Mouse (Mus musculus): ENCODE results near the gene Vtn. TPM values are rescaled to one million over a fixed set of nuclear protein-coding genes. Genes with fewer than 3 reads are reported as not detected.
"Not testable (repeated sequence)": the region's sequence is repeated elsewhere in the genome, so short reads cannot be mapped to it uniquely, and the experiment has no call there.

Gene Vtn
- total RNA-seq, 2 experiments from 2014 or later = not detected

DNA sequence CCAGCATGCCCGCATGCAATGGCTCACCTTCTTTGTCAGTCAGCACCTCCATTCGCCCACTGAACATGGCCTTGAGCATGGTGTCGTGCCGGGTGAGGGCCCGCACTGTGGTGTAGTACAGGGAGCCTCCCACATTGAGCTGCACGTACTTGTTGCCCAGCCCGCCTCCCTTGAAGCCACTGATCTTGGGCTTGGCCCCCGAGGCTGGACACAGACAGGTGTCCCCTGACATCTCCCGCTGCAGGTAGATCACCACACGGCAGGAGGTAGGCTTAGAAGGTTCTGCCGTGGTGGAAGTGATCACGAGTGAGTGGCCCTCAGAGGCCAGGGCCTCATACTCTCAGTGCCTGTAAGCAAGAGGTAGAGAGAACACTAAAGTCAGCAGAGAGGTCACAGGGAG is 31.1 kb downstream of the Vtn start:
- ATAC-seq (replicated peaks; ENCODE audit: poor library complexity, severe bottlenecking) = no peak

DNA sequence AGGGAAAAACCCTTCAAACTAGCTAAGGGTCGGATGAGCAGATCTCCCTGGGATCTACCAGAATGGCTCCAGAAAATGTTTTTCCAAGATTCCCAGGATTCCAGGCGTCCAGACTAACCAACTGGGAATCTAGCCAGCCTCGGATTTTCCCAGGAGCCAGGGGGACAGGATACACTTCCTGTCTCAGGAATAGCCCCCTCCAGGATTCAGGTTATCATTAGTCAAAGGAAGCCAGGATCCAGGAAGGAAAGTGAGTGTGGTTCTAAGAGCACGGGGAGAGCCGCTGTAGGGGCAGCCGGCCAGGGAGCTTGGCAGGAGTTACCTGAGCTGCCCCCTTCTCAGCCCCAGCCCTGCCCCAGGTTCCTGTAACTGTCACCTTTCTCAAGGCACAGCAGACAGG is 32.2 kb downstream of the Vtn start:
- ATAC-seq (replicated peaks; ENCODE audit: poor library complexity, severe bottlenecking) = no peak

DNA sequence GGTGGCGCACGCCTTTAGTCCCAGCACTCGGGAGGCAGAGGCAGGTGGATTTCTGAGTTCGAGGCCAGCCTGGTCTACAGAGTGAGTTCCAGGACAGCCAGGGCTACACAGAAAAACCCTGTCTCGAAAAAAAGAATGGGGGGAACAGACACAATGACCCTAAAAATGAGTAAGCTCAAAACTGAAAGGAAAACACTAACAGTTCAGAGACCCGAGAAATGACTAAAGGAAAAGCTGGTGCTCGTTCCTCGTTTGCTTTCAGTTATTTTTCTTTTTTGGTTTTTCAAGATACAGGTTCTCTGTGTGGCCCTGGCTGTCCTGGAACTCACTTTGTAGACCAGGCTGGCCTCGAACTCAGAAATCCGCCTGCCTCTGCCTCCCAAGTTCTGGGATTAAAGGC is 32.6 kb downstream of the Vtn start:
- ATAC-seq (replicated peaks; ENCODE audit: poor library complexity, severe bottlenecking) = not testable (repeated sequence)

DNA sequence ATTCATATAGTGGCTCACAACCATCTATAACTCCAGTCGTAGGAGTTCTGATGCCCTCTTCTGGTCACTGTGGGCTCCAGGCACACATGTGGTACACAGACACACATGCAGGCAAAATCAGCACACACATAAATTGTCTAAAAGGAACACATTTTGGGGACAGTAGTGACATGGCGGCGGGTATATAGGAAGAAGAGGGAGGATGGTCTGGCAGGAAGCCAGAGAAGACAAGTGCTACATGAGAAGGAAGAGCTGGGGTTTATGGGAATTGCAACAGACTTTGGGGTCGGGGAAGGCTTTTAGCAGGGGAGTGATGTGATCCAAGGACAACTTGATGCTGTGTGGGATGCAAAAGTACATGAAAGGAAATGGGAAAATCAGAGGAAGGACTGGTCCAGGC is 35.6 kb downstream of the Vtn start:
- no peak for ATAC-seq (replicated peaks; ENCODE audit: poor library complexity, severe bottlenecking)

DNA sequence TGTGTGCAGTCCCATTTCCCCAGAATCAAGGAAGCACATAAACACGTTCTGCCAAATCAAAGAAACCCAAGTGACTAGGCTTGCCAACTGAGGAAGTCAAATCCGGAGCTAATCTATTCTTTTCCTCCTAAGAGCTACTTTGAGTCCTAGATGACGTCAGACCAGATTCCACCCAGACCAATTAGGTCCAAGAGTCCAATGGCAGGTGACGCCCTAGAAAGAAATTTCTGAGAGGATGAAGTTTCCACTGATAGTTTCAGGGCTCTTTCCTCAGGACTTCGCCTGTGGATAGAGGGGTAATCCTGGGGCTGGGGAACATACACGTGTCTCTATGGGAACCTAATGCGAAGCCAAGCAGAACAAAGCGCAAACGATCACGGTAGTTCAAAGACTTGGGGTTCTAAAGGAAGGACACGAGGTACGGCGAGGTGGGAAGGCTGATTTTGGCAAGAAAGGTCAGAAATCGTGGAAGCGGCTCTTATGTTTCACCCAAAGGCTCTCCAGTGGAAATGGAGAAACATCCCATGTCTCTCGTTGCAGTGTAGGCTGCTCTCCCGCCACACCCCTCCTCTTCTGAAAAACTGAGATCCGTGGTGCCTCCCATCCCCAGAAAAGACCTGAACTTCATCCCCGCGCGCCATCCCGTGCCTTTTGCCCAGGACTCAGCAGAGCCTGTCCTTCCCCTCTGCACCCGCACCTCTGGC is 36.6 kb downstream of the Vtn start:
- ATAC-seq (replicated peaks; ENCODE audit: poor library complexity, severe bottlenecking) = peak; percentile 26

DNA sequence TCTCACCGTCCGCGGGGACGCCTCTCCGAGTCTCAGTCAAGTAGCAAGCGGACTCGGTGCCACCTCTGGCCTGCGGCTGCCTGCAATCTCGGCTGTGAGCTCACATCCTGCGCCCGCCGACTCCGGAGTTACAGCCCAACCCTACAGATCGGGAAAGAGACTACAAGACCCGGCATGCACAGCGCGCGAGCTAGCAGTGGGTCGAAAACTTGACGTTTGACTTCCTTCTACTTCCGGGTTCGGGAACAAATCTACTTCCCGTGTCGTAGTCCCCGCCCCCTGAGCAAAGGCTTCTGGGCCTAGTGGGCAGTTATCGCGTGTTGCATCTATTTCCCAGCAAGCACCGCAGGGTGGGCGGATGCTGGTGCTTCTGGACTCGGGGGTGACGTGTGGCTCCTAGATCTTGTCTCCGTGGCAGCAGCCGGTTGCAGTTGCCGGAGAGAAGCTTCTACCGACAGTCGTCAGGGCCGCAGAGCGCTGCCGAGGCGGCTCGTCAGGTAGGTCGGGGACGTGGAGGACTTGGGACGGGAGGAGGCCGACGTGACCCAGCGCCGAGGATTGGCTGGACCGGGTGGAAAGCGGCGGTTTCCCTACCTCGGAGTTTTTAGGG is 37.3 kb downstream of the Vtn start, which contains the start of the genes Tnfaip1 and Ift20:
TSS of gene Tnfaip1 (minus strand) at position 253 of the 610 bp plus-strand sequence.
TSS of gene Ift20 (plus strand) at position 282 of the 610 bp plus-strand sequence.
- peak; percentile 93 for ATAC-seq (replicated peaks; ENCODE audit: poor library complexity, severe bottlenecking)

DNA sequence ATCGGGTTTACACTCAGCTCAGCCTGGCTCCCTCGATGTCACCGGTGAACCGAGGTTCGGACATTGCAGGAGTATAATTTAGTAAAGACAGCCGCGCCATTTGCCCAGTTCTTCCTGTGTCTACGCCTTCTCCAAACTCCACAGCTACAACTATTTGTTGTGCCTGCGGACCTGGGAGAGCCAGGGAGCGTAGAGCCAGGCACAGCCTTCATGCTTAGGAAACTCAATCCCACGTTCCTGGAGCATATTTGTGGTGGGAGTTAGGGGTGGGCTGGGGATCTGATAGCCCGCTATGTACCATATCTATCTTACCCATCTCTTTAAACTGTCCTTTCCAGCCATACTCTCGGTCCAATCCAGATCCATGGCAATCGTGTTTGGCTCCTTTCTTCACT is 37.8 kb downstream of the Vtn start:
- ATAC-seq (replicated peaks; ENCODE audit: poor library complexity, severe bottlenecking) = no peak

DNA sequence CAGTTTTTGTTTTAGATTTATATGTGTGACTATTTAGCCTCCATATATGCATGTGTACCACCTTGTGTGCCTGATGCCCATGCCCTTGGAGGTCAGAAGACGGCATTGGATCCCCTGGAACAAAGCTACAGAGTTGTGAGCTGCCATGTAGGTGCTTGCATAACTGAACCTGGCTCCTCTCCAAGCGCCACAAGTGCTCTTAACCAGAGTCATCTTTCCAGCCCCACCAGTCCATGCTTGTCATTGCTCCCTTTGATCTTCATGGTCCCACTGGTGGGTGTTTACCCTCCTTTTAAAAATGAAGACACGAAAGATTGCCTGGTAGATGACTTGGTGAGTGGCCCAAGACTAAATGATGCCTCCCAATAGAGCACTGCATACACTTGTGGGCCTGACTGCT is 41.5 kb downstream of the Vtn start:
- no peak for ATAC-seq (replicated peaks; ENCODE audit: poor library complexity, severe bottlenecking)

DNA sequence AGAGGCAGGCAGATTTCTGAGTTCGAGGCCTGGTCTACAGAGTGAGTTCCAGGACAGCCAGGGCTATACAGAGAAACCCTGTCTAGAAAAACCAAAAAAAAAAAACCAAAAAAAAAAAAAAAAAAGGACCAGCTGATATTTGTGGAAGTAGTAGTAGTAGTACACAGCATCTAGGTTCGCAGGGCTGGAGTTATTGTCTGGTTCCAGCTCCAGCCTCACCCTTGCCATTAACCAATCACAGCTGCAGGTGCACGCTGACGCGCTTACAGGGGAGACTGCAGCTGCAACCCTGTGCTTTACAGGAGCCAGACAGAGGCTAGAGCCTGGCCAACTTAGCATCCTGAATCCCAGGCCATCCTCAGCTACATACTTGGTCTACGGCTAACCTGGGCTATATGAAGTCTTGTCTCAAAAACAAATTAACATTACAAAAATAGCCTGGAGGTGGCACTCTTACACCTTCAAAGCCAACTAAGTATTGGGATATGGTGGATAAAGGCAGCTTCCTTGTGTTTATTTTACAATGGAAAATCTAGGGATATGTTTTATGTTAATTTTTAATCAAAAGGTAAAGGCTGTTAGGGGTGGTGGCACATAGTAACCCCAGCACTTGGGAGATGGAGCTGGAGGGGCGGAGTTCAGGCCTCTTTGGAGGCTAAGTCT is 45.7 kb downstream of the Vtn start:
- no peak for ATAC-seq (replicated peaks; ENCODE audit: poor library complexity, severe bottlenecking)

DNA sequence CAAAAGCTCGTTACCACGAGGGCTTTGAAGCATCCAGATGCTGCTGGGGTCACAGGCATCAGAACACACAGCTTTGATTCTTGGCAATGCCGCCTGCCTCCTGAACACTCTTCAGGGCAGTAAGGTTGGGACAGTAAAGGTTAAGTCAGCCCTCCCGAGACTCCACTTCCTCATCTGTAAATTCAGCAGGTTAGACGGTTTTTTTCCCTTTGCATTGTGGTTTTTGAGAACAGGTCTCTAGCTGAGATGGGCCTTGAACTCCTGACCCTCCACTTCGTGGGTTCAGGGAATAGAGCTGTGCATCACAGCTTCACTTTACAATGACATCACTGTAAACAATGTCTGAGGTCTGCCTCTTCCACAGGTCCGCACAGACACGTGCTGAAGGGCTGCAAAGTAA is 46.3 kb downstream of the Vtn start:
- 0 out of 2 replicates have a peak, but pooled peaks have one; percentile 44 for ATAC-seq (replicated peaks; ENCODE audit: poor library complexity, severe bottlenecking)

DNA sequence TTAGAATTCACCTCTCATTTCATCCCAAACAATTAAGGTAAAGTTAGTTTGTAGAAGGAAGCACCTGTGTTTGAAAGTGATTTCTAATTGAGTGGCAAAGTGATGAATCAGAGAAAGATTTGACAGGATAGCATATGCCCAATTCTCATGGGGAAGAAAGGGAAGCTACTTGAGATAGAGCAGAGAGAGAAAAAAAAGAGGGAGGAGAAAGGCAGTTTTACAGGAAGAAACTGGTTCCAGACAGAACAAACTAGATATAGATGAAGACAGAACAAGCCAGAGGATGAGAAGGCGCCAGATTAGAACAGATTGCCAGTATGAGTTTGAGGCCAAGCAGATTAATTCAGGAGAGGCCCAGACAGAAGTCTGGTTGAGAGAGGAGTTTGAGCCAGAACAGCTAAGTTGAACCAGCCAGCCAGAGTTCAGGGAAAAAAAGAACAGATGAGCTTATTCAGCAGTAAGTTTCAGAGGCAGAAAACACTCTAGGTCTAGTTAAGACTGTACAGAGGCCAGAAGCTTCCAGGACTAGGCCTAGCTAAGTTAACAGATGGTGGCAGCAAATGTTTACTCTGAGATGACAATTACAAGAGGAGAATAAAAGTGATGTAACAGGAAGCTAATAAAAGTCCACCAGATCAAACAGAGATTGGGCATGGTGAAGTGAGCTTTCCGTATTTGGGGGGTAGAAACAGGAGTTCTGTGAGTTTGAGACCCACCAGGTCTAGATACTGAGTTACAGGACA is 49.0 kb downstream of the Vtn start:
- ATAC-seq (replicated peaks; ENCODE audit: poor library complexity, severe bottlenecking) = no peak

DNA sequence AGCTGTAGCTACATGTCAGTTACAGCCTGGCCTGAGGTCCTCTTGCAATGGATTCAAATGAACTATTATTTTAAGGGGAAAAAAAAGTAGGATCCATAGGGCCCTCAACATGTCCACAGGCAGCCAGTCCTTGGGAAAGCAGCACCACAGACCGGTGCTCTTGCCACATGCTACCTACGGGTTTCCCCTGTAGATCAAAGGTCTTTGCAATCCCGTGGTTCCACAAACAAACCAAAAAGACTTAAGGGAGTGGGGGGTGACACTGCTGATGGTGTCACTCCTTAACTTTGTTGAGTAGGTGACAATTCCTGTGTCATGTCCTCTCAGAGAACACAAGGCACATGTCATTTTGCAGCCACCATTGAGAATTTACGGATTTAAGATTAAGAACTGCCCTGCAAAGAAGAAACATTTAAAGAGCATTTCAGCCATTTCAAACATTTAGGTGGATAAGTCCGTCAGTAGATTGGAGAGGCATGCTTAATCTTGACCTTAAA is 50.6 kb downstream of the Vtn start:
- peak; percentile 33 for ATAC-seq (replicated peaks; ENCODE audit: poor library complexity, severe bottlenecking)

DNA sequence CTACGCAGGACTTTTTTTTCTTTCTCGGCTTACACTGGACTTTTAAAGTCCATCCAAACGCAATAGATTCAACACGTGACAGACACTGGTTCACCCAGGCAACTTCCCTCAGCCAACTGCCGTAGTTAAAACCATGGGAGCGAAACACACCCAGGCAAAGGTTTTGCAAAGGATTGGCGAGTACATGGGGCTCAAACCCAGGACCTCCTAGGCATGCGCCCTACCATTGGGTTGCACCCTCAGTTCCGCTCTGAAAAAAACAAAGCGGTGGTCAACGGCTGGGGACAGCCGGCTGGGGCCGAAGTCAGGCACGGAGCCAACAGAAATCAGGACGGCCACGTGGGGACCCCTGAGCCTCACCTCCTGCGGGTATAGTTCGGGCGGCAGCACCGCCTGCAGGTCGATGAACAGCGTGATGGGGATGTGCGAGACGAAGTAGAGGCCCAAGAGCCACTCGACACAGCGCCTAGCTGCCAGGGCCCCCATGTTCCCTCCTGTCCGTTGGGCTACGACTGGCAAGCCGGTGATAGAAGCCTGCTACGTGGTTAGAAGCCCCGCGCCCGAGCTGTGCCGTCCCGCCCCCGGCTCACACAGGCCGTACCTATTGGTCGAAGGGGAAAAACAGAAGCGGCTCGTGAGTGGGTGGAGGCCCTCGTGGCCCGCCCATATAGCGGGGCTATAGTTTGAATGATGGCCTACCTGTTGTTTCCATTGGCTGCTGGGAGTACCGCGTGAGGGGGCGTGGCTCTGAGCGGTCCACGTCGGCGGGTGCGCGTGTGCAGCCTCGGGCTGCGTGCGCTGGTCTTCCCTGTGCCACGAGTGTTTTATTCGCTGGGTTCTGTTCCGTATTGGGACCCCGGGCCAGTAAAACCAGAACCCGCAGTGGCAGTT is 51.5 kb downstream of the Vtn start, which contains the start of gene Tmem97:
TSS of gene Tmem97 (minus strand) at position 610 of the 891 bp plus-strand sequence.
- ATAC-seq (replicated peaks; ENCODE audit: poor library complexity, severe bottlenecking) = peak; percentile 97

DNA sequence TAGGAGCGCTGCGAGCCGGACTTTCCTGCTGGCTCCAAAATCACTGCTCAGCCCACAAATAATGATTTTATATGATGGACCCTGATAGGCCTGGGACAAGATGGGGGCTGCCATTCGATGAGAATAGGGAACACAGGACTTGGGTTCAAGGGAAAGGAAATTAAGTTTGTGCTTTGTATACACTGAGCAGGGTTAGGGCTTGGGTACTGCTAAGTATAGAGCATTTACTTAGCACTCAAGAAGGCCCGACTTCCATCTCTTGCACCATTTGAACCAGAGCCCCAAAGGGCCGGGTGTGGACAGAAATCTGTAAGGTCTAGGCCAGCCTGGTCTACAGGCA is 52.1 kb downstream of the Vtn start:
- ATAC-seq (replicated peaks; ENCODE audit: poor library complexity, severe bottlenecking) = no peak

Other genes starting within 250 kb of the Vtn start
- 67.9 and 73.6 TPM in 2 replicates for gene 2610507B11Rik, start 237.3 kb upstream of the Vtn start, total RNA-seq (2014; fragmentation: Nextera tagmentation)
- gene 2610507B11Rik, start 237.3 kb upstream of the Vtn start, total RNA-seq (2017) = 70.6 and 76.0 TPM in 2 replicates
- 2.3 TPM in 1 of 2 replicates, not detected in the other for gene BC030499, start 208.2 kb upstream of the Vtn start, total RNA-seq (2014; fragmentation: Nextera tagmentation)
- not detected in 2 replicates for gene BC030499, start 208.2 kb upstream of the Vtn start, total RNA-seq (2017)
- gene Spag5, start 197.6 kb upstream of the Vtn start, total RNA-seq (2014; fragmentation: Nextera tagmentation) = 11.9 and 25.4 TPM in 2 replicates
- 50.8 and 57.7 TPM in 2 replicates for gene Spag5, start 197.6 kb upstream of the Vtn start, total RNA-seq (2017)
- 0.69 and 2.8 TPM in 2 replicates for gene Aldoc, start 176.1 kb upstream of the Vtn start, total RNA-seq (2014; fragmentation: Nextera tagmentation)
- 0.15 TPM in 1 of 2 replicates, not detected in the other for gene Aldoc, start 176.1 kb upstream of the Vtn start, total RNA-seq (2017)
- 47.6 and 51.6 TPM in 2 replicates for gene Pigs, start 170.7 kb upstream of the Vtn start, total RNA-seq (2014; fragmentation: Nextera tagmentation)
- gene Pigs, start 170.7 kb upstream of the Vtn start, total RNA-seq (2017) = 13.7 and 14.9 TPM in 2 replicates
- 24.0 and 41.0 TPM in 2 replicates for gene Unc119, start 155.6 kb upstream of the Vtn start, total RNA-seq (2014; fragmentation: Nextera tagmentation)
- gene Unc119, start 155.6 kb upstream of the Vtn start, total RNA-seq (2017) = 11.9 and 18.5 TPM in 2 replicates
- gene Foxn1, start 112.5 kb upstream of the Vtn start, total RNA-seq (2014; fragmentation: Nextera tagmentation) = not detected in 2 replicates
- not detected in 2 replicates for gene Foxn1, start 112.5 kb upstream of the Vtn start, total RNA-seq (2017)
- not detected in 2 replicates for gene Slc13a2, start 76.9 kb upstream of the Vtn start, total RNA-seq (2014; fragmentation: Nextera tagmentation)
- gene Slc13a2, start 76.9 kb upstream of the Vtn start, total RNA-seq (2017) = not detected in 2 replicates
- gene Slc46a1, start 33.4 kb upstream of the Vtn start, total RNA-seq (2014; fragmentation: Nextera tagmentation) = 4.2 TPM in 1 of 2 replicates, not detected in the other
- 1.9 and 2.7 TPM in 2 replicates for gene Slc46a1, start 33.4 kb upstream of the Vtn start, total RNA-seq (2017)
- gene Sarm1, start 1.3 kb upstream of the Vtn start, total RNA-seq (2014; fragmentation: Nextera tagmentation) = not detected in 2 replicates
- not detected in 2 replicates for gene Sarm1, start 1.3 kb upstream of the Vtn start, total RNA-seq (2017)
- gene Sebox, start 4.4 kb downstream of the Vtn start, total RNA-seq (2014; fragmentation: Nextera tagmentation) = not detected in 2 replicates
- gene Sebox, start 4.4 kb downstream of the Vtn start, total RNA-seq (2017) = not detected in 2 replicates
- gene Tmem199, start 13.1 kb downstream of the Vtn start, total RNA-seq (2014; fragmentation: Nextera tagmentation) = 21.9 and 36.8 TPM in 2 replicates
- 25.5 and 29.9 TPM in 2 replicates for gene Tmem199, start 13.1 kb downstream of the Vtn start, total RNA-seq (2017)
- gene Poldip2, start 13.1 kb downstream of the Vtn start, total RNA-seq (2014; fragmentation: Nextera tagmentation) = 61.3 and 68.8 TPM in 2 replicates
- gene Poldip2, start 13.1 kb downstream of the Vtn start, total RNA-seq (2017) = 64.5 and 85.8 TPM in 2 replicates
- gene Tnfaip1, start 37.2 kb downstream of the Vtn start, total RNA-seq (2014; fragmentation: Nextera tagmentation) = 13.2 and 15.1 TPM in 2 replicates
- 3.3 and 5.6 TPM in 2 replicates for gene Tnfaip1, start 37.2 kb downstream of the Vtn start, total RNA-seq (2017)
- gene Ift20, start 37.3 kb downstream of the Vtn start, total RNA-seq (2014; fragmentation: Nextera tagmentation) = 81.0 and 106 TPM in 2 replicates
- 138 and 194 TPM in 2 replicates for gene Ift20, start 37.3 kb downstream of the Vtn start, total RNA-seq (2017)
- gene Tmem97, start 51.7 kb downstream of the Vtn start, total RNA-seq (2014; fragmentation: Nextera tagmentation) = 89.3 and 102 TPM in 2 replicates
- 71.9 and 93.9 TPM in 2 replicates for gene Tmem97, start 51.7 kb downstream of the Vtn start, total RNA-seq (2017)
- gene Nlk, start 198.3 kb downstream of the Vtn start, total RNA-seq (2014; fragmentation: Nextera tagmentation) = 13.2 and 21.7 TPM in 2 replicates
- gene Nlk, start 198.3 kb downstream of the Vtn start, total RNA-seq (2017) = 16.4 and 26.1 TPM in 2 replicates

All from granulocyte monocyte progenitor cell, adult 5-6 weeks (primary cell).